Mouse (Mus musculus): ENCODE measurements around the gene Cldn18.
A peak's percentile ranks its signal among the peaks of the same experiment; 100 is the strongest.

The Cldn18 gene

GRCm38 (mm10) chr9:99717134-99717533, at the start of gene Cldn18:
Cldn18 (minus strand) TSS chr9:99717267.
- DNase-seq (ENCODE audit: low read depth, low spot score) = no peak

GRCm38 (mm10) chr9:99763530-99763929, 46.5 kb upstream of the Cldn18 start:
- DNase-seq (ENCODE audit: low read depth, low spot score) = no peak

GRCm38 (mm10) chr9:99750272-99750671, 33.2 kb upstream of the Cldn18 start:
- no peak for DNase-seq (ENCODE audit: low read depth, low spot score)

GRCm38 (mm10) chr9:99748279-99748678, 31.2 kb upstream of the Cldn18 start:
- DNase-seq (ENCODE audit: low read depth, low spot score) = no peak

GRCm38 (mm10) chr9:99747731-99748130, 30.7 kb upstream of the Cldn18 start:
- no peak for DNase-seq (ENCODE audit: low read depth, low spot score)

GRCm38 (mm10) chr9:99744548-99744947, 27.5 kb upstream of the Cldn18 start:
- DNase-seq (ENCODE audit: low read depth, low spot score) = no peak

GRCm38 (mm10) chr9:99729943-99730646, 13.0 kb upstream of the Cldn18 start:
- no peak for DNase-seq (ENCODE audit: low read depth, low spot score)

- no peak for DNase-seq (ENCODE audit: low read depth, low spot score)
Observed at GRCm38 (mm10) chr9:99727819-99728218, 10.8 kb upstream of the Cldn18 start.

- DNase-seq (ENCODE audit: low read depth, low spot score) = no peak
Observed at GRCm38 (mm10) chr9:99725278-99725677, 8.2 kb upstream of the Cldn18 start.

GRCm38 (mm10) chr9:99720011-99720410, 2.9 kb upstream of the Cldn18 start:
- DNase-seq (ENCODE audit: low read depth, low spot score) = no peak

- no peak for DNase-seq (ENCODE audit: low read depth, low spot score)
Observed at GRCm38 (mm10) chr9:99710297-99710696, 6.8 kb downstream of the Cldn18 start.

- no peak for DNase-seq (ENCODE audit: low read depth, low spot score)
Observed at GRCm38 (mm10) chr9:99709588-99710248, 7.3 kb downstream of the Cldn18 start.

GRCm38 (mm10) chr9:99707425-99708126, 9.5 kb downstream of the Cldn18 start:
- no peak for DNase-seq (ENCODE audit: low read depth, low spot score)

- DNase-seq (ENCODE audit: low read depth, low spot score) = no peak
Observed at GRCm38 (mm10) chr9:99706264-99706663, 10.8 kb downstream of the Cldn18 start.

GRCm38 (mm10) chr9:99703711-99704110, 13.4 kb downstream of the Cldn18 start:
- no peak for DNase-seq (ENCODE audit: low read depth, low spot score)

GRCm38 (mm10) chr9:99702215-99702614, 14.9 kb downstream of the Cldn18 start:
- no peak for DNase-seq (ENCODE audit: low read depth, low spot score)

- DNase-seq (ENCODE audit: low read depth, low spot score) = no peak
Observed at GRCm38 (mm10) chr9:99701187-99701586, 15.9 kb downstream of the Cldn18 start.

- DNase-seq (ENCODE audit: low read depth, low spot score) = peak; percentile 39
Observed at GRCm38 (mm10) chr9:99699752-99700389, 17.2 kb downstream of the Cldn18 start.

- no peak for DNase-seq (ENCODE audit: low read depth, low spot score)
Observed at GRCm38 (mm10) chr9:99694961-99695360, 22.1 kb downstream of the Cldn18 start.

GRCm38 (mm10) chr9:99690386-99690785, 26.7 kb downstream of the Cldn18 start:
- DNase-seq (ENCODE audit: low read depth, low spot score) = no peak

GRCm38 (mm10) chr9:99689796-99690195, 27.3 kb downstream of the Cldn18 start:
- DNase-seq (ENCODE audit: low read depth, low spot score) = no peak

Data from CD4-positive helper T cell, adult 2 months (primary cell).